Mouse (Mus musculus) heart, adult 11 months (tissue): ENCODE data around the gene Ufsp2.

Experiments
- DNase-seq: peaks from one replicate; pipeline ENCODE4 v3.0.0; 2022

The Ufsp2 gene

GRCm38 (mm10) chr8:46022203-46022602, 46.9 kb downstream of the Ufsp2 start:
- peak; percentile 98 for DNase-seq

GRCm38 (mm10) chr8:46022758-46023157, 47.4 kb downstream of the Ufsp2 start:
- DNase-seq: peak; percentile 91

GRCm38 (mm10) chr8:46024392-46024791, 49.1 kb downstream of the Ufsp2 start:
- peak; percentile 92 for DNase-seq

- DNase-seq: no peak
Observed at GRCm38 (mm10) chr8:46036217-46036616, 60.9 kb downstream of the Ufsp2 start.

GRCm38 (mm10) chr8:46039666-46040065, 64.3 kb downstream of the Ufsp2 start:
- no peak for DNase-seq

GRCm38 (mm10) chr8:46040260-46040659, 64.9 kb downstream of the Ufsp2 start:
- DNase-seq: no peak
